Mouse (Mus musculus) heart, postnatal 4 days (tissue): ENCODE results near the gene Tsnaxip1. TPM values are rescaled to one million over a fixed set of nuclear protein-coding genes. Genes with fewer than 3 reads are reported as not detected.

ENCODE experiments used
- DNase-seq: peaks from one replicate; pipeline ENCODE4 v3.0.0; 2021
- total RNA-seq, 2 experiments: library from RNA; stranded (reverse); gene quantifications; 2 replicates each; pipeline ENCODE4 v1.2.3; 2021

Gene Tsnaxip1
- total RNA-seq, result not detected

DNA sequence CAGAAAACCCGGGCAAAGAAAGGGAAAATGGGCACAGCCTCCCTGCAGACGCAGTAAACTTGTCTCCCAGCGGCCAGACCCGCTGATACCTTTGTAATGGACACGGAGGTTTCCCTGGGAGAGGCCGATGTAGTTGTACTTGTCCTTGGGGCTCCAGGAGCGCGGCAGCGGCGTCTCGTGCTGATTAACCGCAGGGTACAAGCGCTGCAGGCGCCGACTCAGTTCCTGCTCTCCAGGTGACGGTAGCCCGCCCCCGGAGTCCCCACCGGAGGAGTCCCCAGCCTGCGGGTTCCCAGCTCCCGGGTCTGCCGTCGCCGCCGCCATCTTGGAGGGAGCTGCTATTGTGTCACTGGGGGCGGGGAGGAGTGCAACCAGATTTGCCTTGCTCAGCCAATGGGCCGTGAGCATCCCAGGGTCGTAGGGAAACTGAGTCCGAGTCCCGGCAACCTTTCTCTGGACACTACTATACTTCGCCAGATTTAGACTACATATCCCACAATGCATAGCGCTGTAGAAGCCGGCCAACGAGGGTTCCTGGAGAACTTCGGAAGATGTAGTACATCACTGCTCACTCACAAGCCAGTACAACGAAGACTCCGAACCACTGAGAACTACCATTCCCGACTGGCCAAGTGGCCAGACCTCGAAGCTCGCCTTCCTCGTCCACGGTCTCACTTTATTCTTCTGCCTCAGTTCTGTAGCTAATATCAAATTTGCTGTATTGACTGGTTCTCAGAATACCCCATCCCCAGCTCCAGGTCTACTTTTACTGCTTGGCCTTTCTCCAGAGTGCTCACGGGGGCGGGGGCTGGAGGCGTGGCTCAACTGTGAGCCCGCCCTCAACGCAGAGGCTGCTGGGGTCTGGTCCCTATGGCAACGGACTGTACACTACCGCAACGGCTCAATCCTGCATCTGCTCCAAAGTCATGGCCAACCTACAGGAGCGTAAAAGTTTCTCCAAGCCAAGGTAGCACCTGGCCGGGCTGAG is at the start of gene Tsnaxip1, which contains the start of gene Ranbp10:
Tsnaxip1 (plus strand) TSS at position 871 of the 988 bp plus-strand sequence.
Ranbp10 (minus strand) TSS at position 490 of the 988 bp plus-strand sequence.
- peak; percentile 96 for DNase-seq

DNA sequence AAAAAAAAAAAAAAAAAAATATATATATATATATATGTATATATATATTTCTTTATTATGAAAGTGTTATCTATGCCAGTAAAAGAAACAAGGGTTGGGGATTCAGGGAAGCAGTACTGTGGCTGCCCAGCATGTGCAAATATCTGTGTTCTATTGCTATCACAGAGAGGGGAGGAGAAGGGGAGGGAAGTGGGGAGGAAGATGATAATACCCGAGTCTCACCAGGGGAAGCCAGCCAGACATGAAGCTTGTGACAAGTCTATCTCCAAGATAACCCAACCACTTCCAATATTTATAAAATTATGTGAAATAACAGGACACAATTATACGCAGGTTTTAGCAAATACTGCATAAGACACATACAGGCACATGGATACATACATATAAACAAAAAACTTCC is 49.7 kb upstream of the Tsnaxip1 start:
- DNase-seq, result no peak

DNA sequence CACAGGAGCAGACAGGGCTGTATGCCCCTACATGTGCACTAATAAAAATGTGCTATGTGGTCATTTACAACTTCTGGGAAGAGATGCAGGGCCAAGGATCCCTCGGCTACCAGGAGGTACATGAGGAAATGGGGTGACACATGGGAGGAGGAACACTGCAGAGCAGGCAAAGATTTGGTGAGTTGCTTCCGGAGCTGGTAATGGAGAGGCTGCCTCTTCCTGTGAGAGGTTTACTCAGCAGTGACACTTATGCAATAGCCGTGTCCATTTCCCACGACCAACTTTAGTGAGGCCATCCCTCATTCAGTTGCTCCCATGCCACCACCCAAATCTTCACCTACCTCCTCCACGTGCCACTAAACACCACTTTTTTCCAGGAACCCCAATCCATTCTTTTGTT is 47.2 kb upstream of the Tsnaxip1 start:
- DNase-seq, result no peak

GRCm38 (mm10) chr8:105788241-105788640 is 39.3 kb upstream of the Tsnaxip1 start:
- peak; percentile 68 for DNase-seq

- DNase-seq, result no peak
Measured at GRCm38 (mm10) chr8:105788927-105789326, 38.6 kb upstream of the Tsnaxip1 start.

GRCm38 (mm10) chr8:105789626-105790025 is 37.9 kb upstream of the Tsnaxip1 start:
- DNase-seq, result no peak

DNA sequence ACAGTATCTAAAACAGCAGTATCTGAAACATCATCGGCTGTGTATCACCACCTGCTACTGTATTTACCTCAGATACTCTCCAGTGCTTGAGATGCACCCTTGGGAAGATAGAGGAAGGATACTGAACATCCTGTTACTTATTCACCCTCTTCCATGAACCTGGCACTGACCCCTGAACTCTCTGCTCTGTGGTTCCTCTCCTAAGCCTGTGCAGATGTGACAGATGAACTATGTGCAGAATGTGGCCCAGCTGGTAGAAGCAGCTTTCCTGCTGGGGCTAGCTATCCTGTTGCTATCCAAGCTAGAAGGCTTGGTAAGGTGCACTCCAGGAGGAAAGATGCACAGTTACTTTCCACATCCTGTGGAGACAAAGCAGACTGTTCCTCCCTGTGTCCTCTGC is 34.2 kb upstream of the Tsnaxip1 start:
- DNase-seq, result no peak

GRCm38 (mm10) chr8:105794009-105794598 is 33.4 kb upstream of the Tsnaxip1 start:
- no peak for DNase-seq

GRCm38 (mm10) chr8:105795785-105796184 is 31.7 kb upstream of the Tsnaxip1 start:
- no peak for DNase-seq

DNA sequence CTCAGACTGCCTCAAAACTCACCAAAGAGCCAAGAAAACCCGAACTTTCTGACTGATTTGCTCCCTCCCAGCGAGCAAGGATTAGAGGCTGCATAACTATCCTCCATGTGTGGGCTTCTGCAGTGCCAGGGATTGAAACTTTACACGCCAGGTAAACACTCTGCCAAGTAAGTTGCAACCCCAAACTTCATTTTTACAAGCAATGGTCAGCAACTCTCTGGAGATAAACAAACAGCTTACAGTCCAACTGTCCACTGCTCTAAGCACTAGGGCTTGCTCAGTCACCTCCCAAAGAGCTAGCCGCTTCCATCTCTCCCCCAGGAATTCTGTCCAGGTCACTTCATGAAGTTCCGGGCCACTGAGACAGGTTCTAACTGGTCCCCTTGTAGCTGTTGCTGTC is 29.1 kb upstream of the Tsnaxip1 start:
- no peak for DNase-seq

- peak; percentile 89 for DNase-seq
Measured at GRCm38 (mm10) chr8:105799091-105799812, 28.3 kb upstream of the Tsnaxip1 start.

DNA sequence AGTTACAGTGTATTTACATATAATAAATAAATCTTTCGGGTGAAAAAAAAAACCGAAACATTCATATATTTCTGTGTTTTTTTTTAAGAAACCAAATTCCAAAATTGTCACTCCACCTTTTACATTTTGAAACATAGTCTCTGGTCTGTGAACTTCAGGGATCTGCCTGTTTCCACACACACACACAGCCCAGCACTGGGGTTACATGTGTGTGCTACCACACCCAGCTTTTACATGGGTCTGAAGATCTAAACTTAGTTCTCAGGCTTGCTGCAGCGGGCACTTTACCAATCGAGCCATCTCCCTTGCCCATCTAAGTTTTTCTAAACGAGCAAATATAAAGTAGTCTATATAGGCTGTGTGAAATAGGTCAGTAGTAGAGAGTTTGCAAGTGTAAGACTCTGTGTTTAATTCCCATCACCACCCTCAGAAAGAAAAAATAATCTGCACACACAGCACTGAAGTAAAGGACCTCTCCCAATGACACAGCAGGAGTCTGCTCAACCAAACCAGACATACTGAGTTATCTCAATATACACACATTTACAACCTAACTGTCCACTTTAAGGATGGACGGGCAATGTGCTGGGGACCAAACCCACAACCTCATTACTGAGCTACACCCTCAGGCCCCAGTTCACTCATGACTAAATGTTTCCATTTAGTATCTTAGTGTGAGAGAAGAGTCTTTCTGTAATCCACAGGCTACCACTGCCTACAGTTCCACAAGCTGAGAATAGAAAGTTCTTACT is 26.2 kb upstream of the Tsnaxip1 start:
- DNase-seq, result no peak

DNA sequence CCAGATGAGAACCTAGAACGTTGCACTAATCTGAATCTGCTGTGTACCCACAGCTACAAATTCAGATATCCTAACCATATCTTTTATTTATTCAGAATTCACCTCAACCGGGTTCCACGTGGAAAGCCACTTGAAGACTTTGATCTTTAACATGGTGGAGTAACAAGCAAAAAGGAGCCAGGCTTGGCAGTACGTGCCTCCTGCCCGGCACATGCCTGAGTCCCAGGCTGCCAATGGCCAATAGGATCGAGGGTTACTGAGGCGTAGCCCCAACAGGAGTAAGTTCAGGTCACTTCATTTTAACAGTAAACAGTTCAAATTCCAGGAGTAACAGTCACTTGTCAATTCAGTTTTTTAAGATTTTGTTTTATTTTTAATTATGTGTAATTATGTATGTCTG is 22.7 kb upstream of the Tsnaxip1 start:
- DNase-seq, result no peak

DNA sequence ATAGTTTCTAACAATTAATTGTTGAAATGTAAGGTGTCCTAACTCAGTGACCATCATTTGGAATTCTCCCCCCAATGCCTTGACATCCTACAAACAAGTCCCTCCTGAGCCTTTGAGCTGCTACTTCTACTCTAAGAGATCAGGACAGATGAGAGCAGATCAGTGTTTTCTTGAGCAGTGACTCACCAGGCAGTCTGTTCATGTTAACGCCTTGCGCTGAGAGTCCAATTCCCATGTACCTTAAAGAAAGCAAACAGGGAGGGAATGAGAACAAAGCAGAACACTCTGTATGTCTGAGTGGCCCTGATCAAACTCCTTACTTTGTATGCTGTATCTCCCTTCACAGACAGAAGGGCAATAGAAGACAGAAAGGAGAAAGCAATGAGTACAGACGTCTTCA is 22.2 kb upstream of the Tsnaxip1 start:
- no peak for DNase-seq

DNA sequence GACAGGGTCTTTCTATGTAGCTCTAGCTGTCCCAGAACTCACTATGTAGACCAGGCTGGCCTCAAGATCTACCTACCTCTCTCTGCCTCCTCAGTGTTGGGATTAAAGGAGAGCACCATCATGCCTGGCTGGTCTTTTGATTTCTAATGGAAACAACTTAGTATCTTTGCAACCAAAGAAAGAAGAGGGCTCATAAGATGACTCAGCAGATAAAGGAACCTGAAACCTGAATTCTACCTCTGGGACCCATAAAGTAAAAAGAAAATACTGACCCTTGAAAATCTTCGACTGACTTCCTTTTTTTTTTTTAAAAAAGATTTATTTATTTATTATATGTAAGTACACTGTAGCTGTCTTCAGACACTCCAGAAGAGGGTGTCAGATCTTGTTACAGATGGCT is 21.6 kb upstream of the Tsnaxip1 start:
- no peak for DNase-seq

DNA sequence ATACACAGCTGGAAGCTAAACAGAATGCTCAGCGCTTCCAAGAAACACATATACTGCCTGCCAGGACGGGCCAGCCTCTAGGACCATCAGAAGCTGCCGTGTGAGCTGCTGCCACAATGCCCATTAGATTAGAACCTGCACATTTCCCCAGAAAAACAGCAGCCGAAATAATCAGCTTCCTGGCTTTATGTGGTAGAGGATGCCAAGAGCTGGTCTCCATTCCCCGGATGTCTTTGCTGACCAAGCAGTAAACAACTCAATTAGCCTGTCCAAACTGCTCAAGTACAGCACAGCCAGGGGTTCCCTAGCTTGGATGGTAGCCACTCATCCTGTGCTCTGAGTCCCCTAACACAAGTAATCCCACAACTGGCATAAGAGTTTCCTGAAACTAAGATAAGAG is 19.8 kb upstream of the Tsnaxip1 start:
- DNase-seq, result no peak

DNA sequence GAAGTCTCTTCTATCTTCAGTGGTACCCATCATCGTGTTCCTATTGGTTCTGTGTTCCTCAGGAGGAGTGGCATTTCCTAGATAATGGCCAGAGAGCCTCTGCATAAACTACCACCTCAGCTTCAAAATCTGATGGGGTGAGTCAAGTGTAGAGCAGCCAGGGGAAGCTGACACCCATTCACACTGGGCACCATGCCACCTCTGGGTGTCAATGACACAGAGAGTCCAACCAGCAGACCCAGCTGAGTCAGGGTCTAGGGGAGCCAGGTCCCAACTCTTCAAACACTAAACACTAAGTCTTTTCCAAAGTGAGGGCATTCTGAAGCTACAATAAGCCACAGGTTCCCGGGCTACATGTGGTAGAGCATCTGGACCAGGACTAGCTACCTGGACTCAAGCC is 19.1 kb upstream of the Tsnaxip1 start:
- peak; percentile 52 for DNase-seq

- DNase-seq, result no peak
Measured at GRCm38 (mm10) chr8:105810245-105810786, 17.2 kb upstream of the Tsnaxip1 start.

DNA sequence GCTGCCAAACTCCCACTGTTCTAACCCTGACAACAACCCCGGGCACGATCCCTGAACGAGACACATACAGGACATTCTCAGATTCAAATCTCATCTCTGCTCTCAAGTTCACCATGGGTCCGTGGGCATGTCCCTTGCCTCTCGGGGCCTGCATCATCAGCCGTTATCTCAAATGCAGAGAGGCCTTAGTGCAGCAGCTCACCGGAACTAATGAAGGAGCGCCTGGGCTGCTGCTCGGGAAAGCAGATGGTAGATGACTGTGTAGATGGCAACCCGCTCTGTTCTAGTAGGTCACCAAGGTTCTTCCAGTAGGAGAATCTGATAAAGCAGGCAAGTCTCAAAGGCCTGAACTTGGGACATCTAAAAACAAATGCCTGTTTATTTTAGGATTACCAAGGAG is 16.5 kb upstream of the Tsnaxip1 start:
- DNase-seq, result no peak

DNA sequence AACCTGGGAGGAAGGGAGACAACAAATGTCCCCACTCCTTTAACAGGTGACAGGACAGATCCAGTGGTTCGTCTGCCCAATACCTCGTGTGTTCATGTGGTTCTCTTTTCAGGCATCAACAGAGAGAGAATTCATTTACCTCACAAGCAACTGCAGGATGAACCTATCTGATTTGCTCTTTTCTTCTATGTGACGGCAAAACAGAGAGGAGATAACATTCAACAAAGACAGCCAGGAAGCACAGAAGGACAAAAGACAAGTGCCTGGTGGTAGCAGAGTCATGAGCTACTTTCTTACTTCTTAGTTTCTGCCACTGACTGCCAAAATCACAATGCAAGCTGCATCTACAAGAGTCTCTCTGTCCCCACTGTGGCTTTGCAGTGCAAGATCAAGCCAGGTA is 16.0 kb upstream of the Tsnaxip1 start:
- DNase-seq, result no peak

GRCm38 (mm10) chr8:105812511-105812910 is 15.0 kb upstream of the Tsnaxip1 start:
- DNase-seq, result no peak

DNA sequence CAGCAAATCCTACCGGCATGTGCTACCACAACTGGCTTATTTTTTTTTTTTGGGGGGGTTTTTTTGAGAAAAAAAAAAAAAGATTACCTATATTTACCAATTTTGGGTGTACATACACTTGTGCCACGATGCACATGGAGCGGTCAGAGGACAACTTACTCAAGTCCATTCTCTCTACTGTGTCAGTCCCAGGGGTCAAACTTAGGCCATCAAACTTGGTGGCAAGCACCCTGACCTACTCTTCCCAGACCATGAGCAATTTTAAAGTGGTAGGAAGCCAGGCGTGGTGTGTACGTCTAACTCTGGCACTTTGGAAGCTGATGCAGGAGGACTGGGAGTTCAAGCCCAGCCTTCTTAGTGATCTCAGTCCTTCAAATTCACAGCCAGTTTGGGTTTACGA is 14.3 kb upstream of the Tsnaxip1 start:
- DNase-seq, result no peak
